Mouse (Mus musculus): ENCODE results near the gene Klk1b3.
"Not testable (repeated sequence)": the region's sequence is repeated elsewhere in the genome, so short reads cannot be mapped to it uniquely, and the experiment has no call there.

Gene Klk1b3

DNA sequence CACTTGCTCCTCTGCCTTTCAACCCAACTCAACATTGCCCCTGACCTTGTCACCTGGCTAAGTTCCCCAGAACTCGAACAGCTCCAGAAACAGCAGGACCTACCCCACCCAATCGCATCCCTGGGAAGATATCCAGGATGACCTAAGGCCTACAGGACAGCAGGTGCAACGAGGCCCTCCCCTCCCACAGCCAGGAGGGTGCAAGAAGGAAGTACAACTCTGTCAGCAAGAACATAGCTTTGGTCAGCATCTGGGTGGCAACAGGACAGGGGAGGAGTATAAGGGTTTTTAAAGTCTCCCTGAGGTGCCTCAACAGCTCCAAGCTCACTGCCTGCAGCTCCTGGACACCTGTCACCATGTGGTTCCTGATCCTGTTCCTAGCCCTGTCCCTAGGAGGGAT is at the start of gene Klk1b3:
TSS of gene Klk1b3 (plus strand) at position 301 of the 400 bp plus-strand sequence.
- DNase-seq = no peak

GRCm38 (mm10) chr7:44179299-44180045 is 18.5 kb upstream of the Klk1b3 start:
- no peak for DNase-seq

DNA sequence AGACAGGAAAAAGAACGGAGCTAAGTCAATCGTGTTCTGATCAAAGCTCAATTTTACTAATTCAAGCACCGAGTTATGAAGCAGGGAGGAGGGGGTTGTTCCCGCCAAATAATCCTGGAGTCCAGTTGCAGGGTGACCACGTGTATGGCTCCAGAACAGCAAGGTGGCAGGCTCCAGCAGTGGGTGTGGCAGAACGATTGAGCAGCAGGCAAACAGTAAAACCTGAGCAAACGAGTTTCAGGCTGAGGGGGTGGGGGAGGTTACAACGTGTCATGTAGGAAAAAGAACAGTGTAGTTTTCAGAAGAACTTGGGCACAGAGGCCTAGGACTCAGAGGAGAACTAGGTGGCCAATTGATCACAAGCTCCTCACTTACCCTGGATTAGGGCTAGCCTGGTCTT is 11.5 kb upstream of the Klk1b3 start:
- not testable (repeated sequence) for DNase-seq

- DNase-seq = not testable (repeated sequence)
These were observed 10.1 kb upstream of the Klk1b3 start, which contains the start of gene Klk1b24 for GRCm38 (mm10) chr7:44187936-44188335. Klk1b24 (plus strand) TSS chr7:44188236.

DNA sequence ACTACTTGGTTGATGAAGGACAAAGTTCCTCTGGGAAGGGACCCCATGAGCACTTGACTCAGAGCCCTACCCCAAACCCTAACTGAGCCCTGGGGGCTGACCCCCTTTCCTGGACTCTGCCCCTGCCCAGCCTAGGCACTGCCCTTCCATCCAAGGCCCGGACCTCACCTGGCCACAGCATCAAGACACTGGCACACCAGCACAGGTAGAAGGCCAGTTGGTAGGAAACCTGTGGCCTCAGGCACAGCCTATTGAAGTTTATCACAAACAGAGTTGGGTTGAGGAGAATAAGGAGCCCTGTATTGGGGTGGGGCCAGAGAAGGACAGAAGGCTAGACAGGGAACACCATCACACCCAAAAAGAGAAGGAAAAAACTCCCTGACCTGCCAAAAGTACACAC is 4.5 kb upstream of the Klk1b3 start:
- DNase-seq = not testable (repeated sequence)

DNA sequence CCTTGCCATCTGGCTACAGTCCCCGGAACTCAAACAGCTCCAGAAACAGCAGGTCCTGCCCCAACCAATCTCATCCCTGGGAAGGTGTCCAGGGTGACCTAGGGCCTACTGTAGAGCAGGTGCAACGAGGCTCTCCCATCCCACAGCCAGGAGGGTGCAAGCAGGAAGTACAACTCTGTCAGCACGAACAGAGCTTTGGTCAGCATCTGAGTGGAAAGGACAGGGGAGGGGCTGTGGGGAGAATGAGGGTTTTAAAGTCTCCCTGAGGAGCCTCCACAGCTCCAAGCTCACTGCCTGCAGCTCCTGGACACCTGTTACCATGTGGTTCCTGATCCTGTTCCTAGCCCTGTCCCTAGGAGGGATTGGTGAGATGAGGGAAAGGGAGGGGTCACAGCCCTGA is 9.1 kb downstream of the Klk1b3 start, which contains the start of gene Klk1b4:
TSS of gene Klk1b4 (plus strand) at position 301 of the 400 bp plus-strand sequence.
- DNase-seq = not testable (repeated sequence)

GRCm38 (mm10) chr7:44208307-44208706 is 10.3 kb downstream of the Klk1b3 start:
- no peak for DNase-seq

DNA sequence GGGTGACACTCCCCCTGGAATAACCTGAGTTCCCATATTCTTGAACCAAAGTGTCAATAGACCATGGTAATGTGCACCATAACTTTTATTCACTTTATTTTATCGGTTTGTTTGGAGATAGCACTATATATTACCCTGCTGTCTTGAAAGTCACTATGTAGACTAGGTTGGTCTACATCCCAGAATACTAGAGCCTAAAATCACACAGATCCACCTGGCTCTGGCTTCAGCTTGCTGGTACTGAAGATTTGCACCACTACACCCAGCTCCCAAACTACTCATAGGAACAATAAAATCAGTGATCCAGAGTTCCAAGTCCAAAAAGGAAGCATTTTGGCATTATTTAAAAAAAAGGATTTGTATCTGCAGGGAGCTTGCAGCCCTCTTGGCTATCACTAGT is 17.7 kb downstream of the Klk1b3 start, which contains the start of gene Klk1b5:
TSS of gene Klk1b5 (plus strand) at position 301 of the 400 bp plus-strand sequence.
- DNase-seq = no peak

DNA sequence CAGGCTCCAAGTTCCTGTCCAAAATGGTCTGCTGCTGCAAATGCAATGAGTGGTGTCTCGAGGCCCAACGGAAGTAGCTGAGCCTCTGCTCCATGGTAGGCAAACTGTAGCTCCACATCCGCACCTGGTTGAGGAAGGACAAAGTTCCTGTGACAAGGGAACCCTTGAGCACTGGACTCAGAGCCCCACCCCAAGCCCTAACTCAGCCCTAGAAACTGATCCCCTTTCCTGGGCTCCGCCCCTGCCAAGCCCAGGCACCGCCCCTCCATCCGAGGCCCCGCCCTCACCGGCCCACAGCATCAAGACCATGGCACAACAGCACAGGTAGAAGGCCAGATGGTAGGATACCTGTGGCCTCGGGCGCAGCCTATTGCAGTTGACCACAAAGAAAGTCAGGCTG is 23.6 kb downstream of the Klk1b3 start:
- not testable (repeated sequence) for DNase-seq

GRCm38 (mm10) chr7:44222335-44222734 is 24.3 kb downstream of the Klk1b3 start:
- not testable (repeated sequence) for DNase-seq

DNA sequence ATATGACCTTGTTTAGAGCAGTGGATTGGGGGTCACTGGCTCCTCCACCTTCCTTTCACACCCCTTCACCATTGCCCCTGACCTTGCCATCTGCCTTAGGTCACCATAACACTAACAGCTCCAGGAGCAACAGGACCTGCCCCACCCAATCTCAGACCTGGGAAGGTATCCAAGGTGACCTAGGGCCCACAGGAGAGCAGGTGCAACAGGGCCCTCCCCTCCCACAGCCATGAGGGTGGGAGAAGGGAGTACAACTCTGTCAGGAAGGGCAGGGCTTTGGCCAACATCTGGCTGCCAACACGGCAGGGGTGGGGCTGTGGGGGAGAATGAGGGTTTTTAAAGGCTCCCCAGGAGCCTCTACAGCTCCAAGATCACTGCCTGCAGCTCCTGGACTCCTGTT is 27.1 kb downstream of the Klk1b3 start, which contains the start of gene Klk1:
TSS of gene Klk1 (plus strand) at position 285 of the 400 bp plus-strand sequence.
- DNase-seq = no peak

GRCm38 (mm10) chr7:44235909-44236308 is 37.9 kb downstream of the Klk1b3 start, which contains the start of gene Gm36864:
Gm36864 (plus strand) TSS chr7:44236177.
- DNase-seq = no peak

DNA sequence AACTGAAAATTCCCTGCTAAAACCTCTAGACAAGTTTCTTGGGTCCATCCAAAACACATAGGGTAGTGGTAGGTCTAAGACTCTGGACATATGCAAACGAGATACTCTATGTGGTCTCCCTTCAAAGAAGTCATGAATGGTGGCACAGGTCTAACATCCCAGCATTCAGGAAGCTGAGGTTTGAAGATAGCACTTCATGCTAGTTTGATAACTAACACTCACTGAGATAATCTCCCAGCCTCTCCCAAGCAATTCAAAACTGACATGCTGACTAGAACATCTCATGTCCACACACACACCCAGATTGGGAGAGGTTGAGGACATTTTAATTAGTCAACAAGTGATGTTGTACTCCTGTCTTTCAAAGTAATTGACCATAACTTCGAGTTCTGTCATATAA is 41.9 kb downstream of the Klk1b3 start:
- no peak for DNase-seq

- no peak for DNase-seq
These were observed 42.7 kb downstream of the Klk1b3 start for GRCm38 (mm10) chr7:44240712-44241111.

- DNase-seq = no peak
These were observed 43.2 kb downstream of the Klk1b3 start for GRCm38 (mm10) chr7:44241163-44241562.

DNA sequence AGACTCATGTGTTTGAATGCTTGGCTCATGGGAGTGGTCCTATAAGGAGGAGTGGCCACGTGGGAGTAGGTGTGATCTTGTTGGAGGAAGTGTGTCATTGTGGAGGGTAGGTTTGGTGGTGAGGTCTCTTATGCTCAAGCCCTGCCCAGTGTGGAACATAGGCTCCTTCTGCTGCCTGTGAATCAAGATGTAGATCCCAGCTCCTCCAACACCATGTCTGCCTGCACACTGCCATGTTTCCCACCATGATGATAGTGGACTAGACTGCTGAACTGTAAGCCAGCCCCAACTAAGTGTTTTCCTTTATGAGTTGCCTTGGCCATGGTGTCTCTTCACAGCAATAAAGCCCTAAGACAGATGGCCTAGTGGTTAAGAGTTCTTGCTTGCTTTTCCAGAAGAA is 46.1 kb downstream of the Klk1b3 start:
- DNase-seq = no peak

- peak; percentile 95 for DNase-seq
These were observed 48.3 kb downstream of the Klk1b3 start, which contains the start of the genes 1700028J19Rik and 2410002F23Rik for GRCm38 (mm10) chr7:44246055-44246983. 1700028J19Rik (minus strand) TSS chr7:44246695. 2410002F23Rik (plus strand) TSS chr7:44246722.

GRCm38 (mm10) chr7:44246984-44247470 is 49.0 kb downstream of the Klk1b3 start:
- DNase-seq = peak; percentile 76

- no peak for DNase-seq
These were observed 50.0 kb downstream of the Klk1b3 start for GRCm38 (mm10) chr7:44247971-44248370.

DNA sequence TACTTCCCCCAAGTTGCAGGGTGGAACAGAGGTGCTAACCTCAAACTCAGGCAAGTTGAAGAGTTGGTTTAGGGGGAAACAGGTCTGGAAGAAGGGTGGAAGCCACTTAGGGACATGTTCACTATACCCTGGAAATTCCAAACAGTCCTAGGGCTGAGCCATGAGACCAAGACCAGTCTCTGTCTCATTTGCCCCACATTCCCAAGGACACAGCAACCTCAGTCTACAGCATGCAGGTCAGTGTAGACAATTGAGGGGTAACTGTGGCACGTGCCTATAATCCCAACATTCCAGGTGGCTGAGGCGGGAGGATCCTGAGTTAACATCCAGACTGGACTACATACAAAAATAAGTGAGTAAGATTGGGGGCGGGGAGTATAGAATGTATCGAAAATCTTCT is 51.3 kb downstream of the Klk1b3 start:
- DNase-seq = no peak

- DNase-seq = not testable (repeated sequence)
These were observed 52.8 kb downstream of the Klk1b3 start for GRCm38 (mm10) chr7:44250732-44251275.
